Mouse (Mus musculus) kidney, embryonic 14.5 days (tissue): ENCODE measurements at regions not wholly inside any gene's neighbourhood (a gene's known extent, or its start where the extent isn't known, plus 50 kb on each side); places are given as distances from the start of the nearest gene placed in this dataset.

ENCODE experiments used
- ATAC-seq: fragments of 200-750 bp; cut with Nextera tagmentation; 2 replicates; pipeline ENCODE4 v1.8.0; 2017; ENCODE audit warnings: moderate number of reproducible peaks, mild to moderate bottlenecking, moderate TSS enrichment, moderate library complexity; ENCODE audit not compliant: low FRiP score, low TSS enrichment
- H3K27ac ChIP-seq: fragments of 300-500 bp; sonication (generic); 2 replicates; pipeline ENCODE4 v1.5.1; 2014; ENCODE audit warnings: low read depth, mild to moderate bottlenecking, low read length, moderate library complexity, mixed read lengths
- H3K27me3 ChIP-seq: fragments of 300-500 bp; sonication (generic); 2 replicates; pipeline ENCODE4 v1.6.1; 2014; ENCODE audit warnings: mild to moderate bottlenecking, low read length; ENCODE audit not compliant: control insufficient read depth, insufficient read depth
- H3K36me3 ChIP-seq: fragments of 300-500 bp; sonication (generic); 2 replicates; pipeline ENCODE4 v1.6.1; 2014; ENCODE audit warnings: low read length, mixed read lengths; ENCODE audit not compliant: control insufficient read depth, insufficient read depth
- H3K4me1 ChIP-seq: fragments of 300-500 bp; sonication (generic); 2 replicates; pipeline ENCODE4 v1.6.1; 2014; ENCODE audit warnings: low read length, mixed read lengths; ENCODE audit not compliant: control insufficient read depth, insufficient read depth
- H3K4me2 ChIP-seq: fragments of 300-500 bp; sonication (generic); replicated peaks from 2 replicates; pipeline ENCODE4 v1.6.1; 2014; ENCODE audit warnings: low read depth, mild to moderate bottlenecking, low read length
- H3K4me3 ChIP-seq: fragments of 300-500 bp; sonication (generic); 2 replicates; pipeline ENCODE4 v1.5.1; 2014; ENCODE audit warnings: mild to moderate bottlenecking, low read length
- H3K9ac ChIP-seq: fragments of 300-500 bp; sonication (generic); 2 replicates; pipeline ENCODE4 v1.6.1; 2014; ENCODE audit warnings: low read depth, mild to moderate bottlenecking, low read length, moderate library complexity
- H3K9me3 ChIP-seq: fragments of 300-500 bp; sonication (generic); 2 replicates; pipeline ENCODE4 v1.6.1; 2016; ENCODE audit warnings: low read length; ENCODE audit not compliant: control insufficient read depth
- WGBS: fragments of 180-500 bp; shearing (Covaris S2); extraction: QIAGEN DNeasy Blood & Tissue Kit; methylation state at CpG from one replicate; pipeline ENCODE4 v1.1.7; 2014; 5-methylcytosine and 5-hydroxymethylcytosine counted together

- Histone ChIP-seq H3K4me1 (no peaks in the 10 kb centered on the region), H3K27ac (no peak overlapping the region), H3K27me3 (no peaks in the 10 kb centered on the region), H3K4me2 (no peak overlapping the region), H3K36me3 (no peaks in the 10 kb centered on the region), H3K9ac (no peak overlapping the region), H3K9me3 (no peaks in the 10 kb centered on the region), H3K4me3 (no peak overlapping the region)
- 86% methylated on average over 3 of the region's 3 CpGs for WGBS
- no peak for ATAC-seq
These were observed 266.2 kb downstream of the 1700017N19Rik start for GRCm38 (mm10) chr10:100856509-100856908.

GRCm38 (mm10) chr10:100865501-100866181 lies 275.4 kb downstream of the 1700017N19Rik start:
- H3K4me3 ChIP-seq, result no peak overlapping the region
- ATAC-seq, result no peak
- H3K36me3 ChIP-seq, result no peaks in the 10 kb centered on the region
- H3K4me2 ChIP-seq, result no peak overlapping the region
- no peaks in the 10 kb centered on the region for H3K9me3 ChIP-seq
- no peaks in the 10 kb centered on the region for H3K4me1 ChIP-seq
- 42% methylated on average over 6 of the region's 6 CpGs for WGBS
- no peak overlapping the region for H3K27ac ChIP-seq
- no peaks in the 10 kb centered on the region for H3K27me3 ChIP-seq
- no peak overlapping the region for H3K9ac ChIP-seq

GRCm38 (mm10) chr10:100868360-100868916 lies 278.2 kb downstream of the 1700017N19Rik start:
- ATAC-seq, result no peak
- no peaks in the 10 kb centered on the region for H3K9me3 ChIP-seq
- no peak overlapping the region for H3K27ac ChIP-seq
- no peak overlapping the region for H3K9ac ChIP-seq
- H3K27me3 ChIP-seq, result no peaks in the 10 kb centered on the region
- no peaks in the 10 kb centered on the region for H3K4me1 ChIP-seq
- H3K4me3 ChIP-seq, result no peak overlapping the region
- H3K4me2 ChIP-seq, result no peak overlapping the region
- 54% methylated on average over 3 of the region's 3 CpGs for WGBS
- H3K36me3 ChIP-seq, result no peaks in the 10 kb centered on the region

GRCm38 (mm10) chr10:100882584-100882983 lies 292.3 kb downstream of the 1700017N19Rik start:
- H3K27ac ChIP-seq, result no peak overlapping the region
- no peaks in the 10 kb centered on the region for H3K36me3 ChIP-seq
- no peaks in the 10 kb centered on the region for H3K27me3 ChIP-seq
- no peaks in the 10 kb centered on the region for H3K9me3 ChIP-seq
- H3K9ac ChIP-seq, result no peak overlapping the region
- no peak overlapping the region for H3K4me2 ChIP-seq
- WGBS, result 80% methylated on average over 2 of the region's 2 CpGs
- ATAC-seq, result no peak
- H3K4me1 ChIP-seq, result no peaks in the 10 kb centered on the region
- no peak overlapping the region for H3K4me3 ChIP-seq

GRCm38 (mm10) chr10:100922976-100923375 lies 332.7 kb downstream of the 1700017N19Rik start:
- no peaks in the 10 kb centered on the region for H3K9me3 ChIP-seq
- no peak overlapping the region for H3K4me2 ChIP-seq
- H3K36me3 ChIP-seq, result no peaks in the 10 kb centered on the region
- H3K4me3 ChIP-seq, result no peak overlapping the region
- H3K4me1 ChIP-seq, result no peaks in the 10 kb centered on the region
- no peaks in the 10 kb centered on the region for H3K27me3 ChIP-seq
- no peak overlapping the region for H3K9ac ChIP-seq
- ATAC-seq, result no peak
- WGBS, result 75% methylated on average over 2 of the region's 2 CpGs
- no peak overlapping the region for H3K27ac ChIP-seq

- Histone ChIP-seq H3K36me3 (no peaks in the 10 kb centered on the region), H3K4me1 (no peaks in the 10 kb centered on the region), H3K4me2 (no peak overlapping the region), H3K4me3 (no peak overlapping the region), H3K27me3 (no peaks in the 10 kb centered on the region), H3K27ac (no peak overlapping the region), H3K9me3 (no peaks in the 10 kb centered on the region), H3K9ac (no peak overlapping the region)
- no peak for ATAC-seq
- WGBS, result 81% methylated on average over 3 of the region's 3 CpGs
These were observed 336.8 kb downstream of the 1700017N19Rik start for GRCm38 (mm10) chr10:100927086-100927485.

- WGBS, result 88% methylated on average over 1 of the region's 1 CpGs
- Histone ChIP-seq H3K9me3 (no peaks in the 10 kb centered on the region), H3K4me1 (no peaks in the 10 kb centered on the region), H3K27ac (no peak overlapping the region), H3K9ac (no peak overlapping the region), H3K36me3 (no peaks in the 10 kb centered on the region), H3K27me3 (no peaks in the 10 kb centered on the region), H3K4me2 (no peak overlapping the region), H3K4me3 (no peak overlapping the region)
- ATAC-seq, result no peak
These were observed 341.5 kb downstream of the 1700017N19Rik start for GRCm38 (mm10) chr10:100931739-100932138.

GRCm38 (mm10) chr10:100958371-100958770 lies 368.1 kb downstream of the 1700017N19Rik start:
- Histone ChIP-seq H3K4me2 (no peak overlapping the region), H3K9ac (no peak overlapping the region), H3K4me1 (no peaks in the 10 kb centered on the region), H3K36me3 (no peaks in the 10 kb centered on the region), H3K9me3 (no peaks in the 10 kb centered on the region), H3K27ac (no peak overlapping the region), H3K4me3 (no peak overlapping the region), H3K27me3 (no peaks in the 10 kb centered on the region)
- WGBS, result 92% methylated on average over 9 of the region's 9 CpGs
- ATAC-seq, result no peak

- Histone ChIP-seq H3K36me3 (no peaks in the 10 kb centered on the region), H3K9me3 (no peaks in the 10 kb centered on the region), H3K4me2 (no peak overlapping the region), H3K27ac (no peak overlapping the region), H3K27me3 (no peaks in the 10 kb centered on the region), H3K4me3 (no peak overlapping the region), H3K9ac (no peak overlapping the region), H3K4me1 (no peaks in the 10 kb centered on the region)
- no peak for ATAC-seq
- 76% methylated on average over 2 of the region's 2 CpGs for WGBS
These were observed 413.2 kb downstream of the 1700017N19Rik start for GRCm38 (mm10) chr10:101003469-101003868.
